Mouse (Mus musculus) bone marrow, adult 2 months (tissue): Measurements from ENCODE around the gene Kcnk15. TPM values are rescaled to one million over a fixed set of nuclear protein-coding genes. Genes with fewer than 3 reads are reported as not detected.

Experiments used
- H3K27ac ChIP-seq: fragments of 200-500 bp; 2 replicates; pipeline ENCODE4 v1.5.1; 2012; ENCODE audit warnings: low read depth, mild to moderate bottlenecking, control low read depth, inconsistent platforms, low read length; ENCODE audit not compliant: control insufficient read depth, poor library complexity, insufficient read depth
- H3K4me1 ChIP-seq: fragments of 200-500 bp; 2 replicates; pipeline ENCODE4 v1.6.1; 2011; ENCODE audit warnings: low read length; ENCODE audit not compliant: control insufficient read depth, insufficient read depth
- H3K4me3 ChIP-seq: fragments of 200-500 bp; replicated peaks from 2 replicates; pipeline ENCODE3; 2011; ENCODE audit warnings: mild to moderate bottlenecking, low read depth, low read length, control low read depth; ENCODE audit not compliant: control insufficient read depth
- CTCF ChIP-seq: fragments of 200-500 bp; IDR thresholded peaks from 2 replicates; pipeline ENCODE4 v1.5.1; 2011; ENCODE audit warnings: low read length, control low read depth; ENCODE audit not compliant: control insufficient read depth, insufficient read depth
- POLR2A ChIP-seq: fragments of 200-500 bp; IDR thresholded peaks from 2 replicates; pipeline ENCODE4 v1.6.1; 2011; ENCODE audit warnings: low read depth, mild to moderate bottlenecking, control low read depth, low read length, borderline replicate concordance; ENCODE audit not compliant: control insufficient read depth
- WGBS: fragments of 180-500 bp; shearing (Covaris S2); methylation state at CpG from one replicate; pipeline ENCODE4 v1.1.7; 2018; 5-methylcytosine and 5-hydroxymethylcytosine counted together
- polyA plus RNA-seq: library from polyadenylated mRNA; stranded (reverse); fragments of >200 nt; gene quantifications from 2 replicates; pipeline ENCODE4 v1.2.4, GENCODE M21; 2011; ENCODE audit warnings: low replicate concordance; ENCODE audit not compliant: missing spikeins, insufficient read depth, insufficient read length

Gene Kcnk15
- polyA plus RNA-seq, result not detected in 2 replicates

- 2% methylated on average over 38 of the region's 38 CpGs for WGBS
Observed at GRCm38 (mm10) chr2:163853461-163853901, at the start of gene Kcnk15. TSS of gene Kcnk15 (plus strand) at chr2:163853651.

DNA sequence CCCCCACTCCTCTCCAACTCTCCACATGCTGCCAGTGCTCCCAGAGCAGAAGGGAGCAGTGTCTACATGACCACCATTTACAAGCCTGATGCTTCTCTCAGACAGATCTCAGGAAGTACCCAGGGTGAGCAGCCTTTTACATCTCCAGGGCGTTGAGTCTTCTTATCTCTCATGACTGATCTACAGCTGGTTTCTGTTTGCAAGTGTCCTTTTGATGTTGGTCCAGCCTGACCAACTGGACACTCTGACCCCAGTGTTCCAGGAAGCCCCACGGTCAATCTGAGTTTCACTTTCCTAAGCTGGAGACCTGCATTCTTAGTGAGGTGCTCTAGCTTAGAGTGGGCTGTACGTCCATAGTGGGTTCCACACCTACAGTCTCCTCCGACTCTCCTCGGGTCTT lies 49.6 kb upstream of the Kcnk15 start:
- Histone ChIP-seq H3K4me1 (peaks cover 2% of the 10 kb centered on the region; the same call in 1 of the 2 replicates), H3K4me3 (no peak overlapping the region), H3K27ac (no peak overlapping the region)
- WGBS, result 63% methylated on average over 5 of the region's 5 CpGs
- TF ChIP-seq CTCF (no peak), POLR2A (no peak)

More at GRCm38 (mm10) chr2:163853461-163853901, at the start of gene Kcnk15:
- TF ChIP-seq CTCF, result no peak
- Histone ChIP-seq H3K4me1 (no peaks in the 10 kb centered on the region; the same call in none of the 2 replicates), H3K4me3 (no peak within 1 kb of the TSS), H3K27ac (no peak within 1 kb of the TSS)

DNA sequence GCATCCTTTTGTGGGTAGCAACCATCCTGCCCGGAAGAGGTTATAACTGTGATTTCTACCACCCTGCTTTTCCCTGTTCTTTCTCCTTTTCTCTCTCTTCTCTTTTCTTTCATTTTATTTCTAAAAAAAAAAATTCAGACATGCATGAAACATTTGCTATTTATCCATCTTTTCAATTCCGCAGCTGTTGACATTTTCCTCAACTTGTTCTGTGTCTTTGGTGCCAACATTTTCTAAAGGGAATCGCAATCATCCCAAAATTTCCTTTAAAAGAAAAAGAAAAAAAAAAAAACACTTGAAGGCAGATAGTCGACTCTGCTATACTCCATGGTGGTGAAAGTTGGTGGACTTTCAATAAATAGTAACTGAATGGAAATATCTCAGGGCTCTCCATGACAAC lies 44.3 kb upstream of the Kcnk15 start:
- peaks cover 5% of the 10 kb centered on the region for H3K4me1 ChIP-seq
- TF ChIP-seq CTCF, result no peak
- TF ChIP-seq POLR2A, result no peak
- H3K27ac ChIP-seq, result no peak overlapping the region
- no peak overlapping the region for H3K4me3 ChIP-seq
- WGBS, result 77% methylated on average over 4 of the region's 4 CpGs

GRCm38 (mm10) chr2:163809704-163810103 lies 43.7 kb upstream of the Kcnk15 start:
- TF ChIP-seq POLR2A (no peak), CTCF (no peak)
- H3K27ac ChIP-seq, result no peak overlapping the region
- H3K4me1 ChIP-seq, result peaks cover 5% of the 10 kb centered on the region
- H3K4me3 ChIP-seq, result no peak overlapping the region
- WGBS, result 86% methylated on average over 7 of the region's 7 CpGs

DNA sequence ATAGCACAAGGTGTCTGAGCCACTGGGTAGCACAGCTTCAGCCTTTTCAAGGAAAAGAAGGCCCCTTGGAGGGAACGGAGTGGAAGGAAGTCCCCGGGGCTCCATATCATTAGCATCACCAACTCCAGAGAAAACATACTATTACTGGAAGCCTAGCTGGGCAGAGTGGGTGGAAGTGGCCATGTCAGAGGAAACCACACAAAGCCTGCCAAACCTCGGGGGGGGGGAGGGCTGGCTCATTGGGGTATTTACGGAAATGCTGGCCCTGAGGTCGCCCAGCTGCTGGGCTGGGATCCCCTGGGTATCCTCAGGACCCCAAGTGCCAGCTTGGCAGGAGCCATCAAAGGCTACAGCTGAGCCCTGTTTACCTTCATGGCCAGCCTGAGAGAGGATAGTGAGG lies 40.4 kb upstream of the Kcnk15 start:
- H3K4me3 ChIP-seq, result no peak overlapping the region
- 4% methylated on average over 5 of the region's 5 CpGs for WGBS
- H3K4me1 ChIP-seq, result peaks cover 5% of the 10 kb centered on the region
- H3K27ac ChIP-seq, result peak overlapping the region; percentile 40; the same call in 1 of the 2 replicates
- TF ChIP-seq CTCF (no peak), POLR2A (no peak)

GRCm38 (mm10) chr2:163814739-163815465 lies 38.5 kb upstream of the Kcnk15 start:
- WGBS, result 71% methylated on average over 9 of the region's 9 CpGs
- Histone ChIP-seq H3K27ac (no peak overlapping the region), H3K4me1 (peaks cover 5% of the 10 kb centered on the region), H3K4me3 (no peak overlapping the region)
- no peak for TF ChIP-seq POLR2A
- no peak for TF ChIP-seq CTCF

DNA sequence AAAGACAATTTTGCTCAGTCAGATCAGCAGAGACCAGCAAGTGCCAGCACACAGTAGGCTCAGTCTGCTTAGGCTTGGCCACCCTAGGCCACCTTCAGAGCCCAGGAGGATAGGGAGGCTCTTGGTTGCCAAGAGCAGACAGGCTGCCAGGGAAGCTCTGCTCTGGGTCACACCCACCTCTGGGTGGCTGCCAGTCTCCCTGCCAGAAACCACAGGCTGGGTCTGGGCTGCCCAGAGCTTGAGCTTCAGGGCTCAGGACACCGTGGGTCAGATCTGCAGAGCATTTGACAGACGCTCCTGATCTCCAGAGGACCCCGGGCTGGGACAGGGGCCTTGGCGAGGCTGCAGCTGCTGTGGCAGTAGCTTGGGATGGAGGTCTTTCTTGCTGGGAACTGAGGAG lies 32.8 kb upstream of the Kcnk15 start, which contains the start of gene Ccn5:
TSS of gene Ccn5 (plus strand) at position 255 of the 400 bp plus-strand sequence.
- H3K4me1 ChIP-seq, result no peaks in the 10 kb centered on the region; the same call in 1 of the 2 replicates

GRCm38 (mm10) chr2:163823248-163823647 lies 30.2 kb upstream of the Kcnk15 start:
- Histone ChIP-seq H3K4me1 (no peaks in the 10 kb centered on the region), H3K27ac (no peak overlapping the region), H3K4me3 (no peak overlapping the region)
- no peak for TF ChIP-seq POLR2A
- TF ChIP-seq CTCF, result peak; percentile 81
- WGBS, result 6% methylated on average over 4 of the region's 4 CpGs

More for the DNA sequence above, 32.8 kb upstream of the Kcnk15 start, which contains the start of gene Ccn5:
- TF ChIP-seq POLR2A (no peak), CTCF (no peak)
- H3K27ac ChIP-seq, result no peak within 1 kb of the TSS
- 6% methylated on average over 4 of the region's 4 CpGs for WGBS
- H3K4me3 ChIP-seq, result no peak within 1 kb of the TSS

DNA sequence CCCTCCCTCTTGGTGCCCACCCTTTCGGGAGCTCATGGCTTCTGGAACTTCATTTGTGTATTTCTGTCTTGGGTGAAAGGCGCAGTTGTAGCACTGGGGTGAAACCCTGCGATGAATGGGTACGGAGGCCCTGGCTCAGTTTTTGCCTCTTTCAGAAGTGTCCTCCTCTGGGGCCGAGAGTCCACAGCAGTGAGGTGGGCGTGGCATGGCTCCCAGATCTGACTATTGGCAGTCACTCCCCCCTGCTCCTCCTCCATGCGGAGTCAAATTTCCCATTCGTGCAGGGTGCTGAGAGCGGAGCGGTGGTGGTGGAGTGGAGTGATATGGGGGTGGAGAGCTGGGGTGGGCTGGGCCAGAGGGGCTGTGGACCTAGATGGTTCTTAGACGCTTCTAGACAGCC lies 29.7 kb upstream of the Kcnk15 start:
- WGBS, result 77% methylated on average over 11 of the region's 11 CpGs
- TF ChIP-seq CTCF (no peak), POLR2A (no peak)
- no peak overlapping the region for H3K27ac ChIP-seq
- no peaks in the 10 kb centered on the region for H3K4me1 ChIP-seq
- H3K4me3 ChIP-seq, result no peak overlapping the region
